In genomic region chr8:123696167-123696566, GRCm38 (mm10) we compare ENCODE assay signal across 17 mouse cellular contexts.
"Had no signal": no experiment of that assay in that cellular context is flagged by ENCODE, and none has a peak within 500 bp of the region (broad histone marks: within the 10 kb centered on the region; RNA-seq: fewer than 3 reads in every experiment).

No protein-coding gene starts in this region.

- H3K27me3 ChIP-seq: lung, embryonic 15.5 days; midbrain, embryonic 13.5 days; midbrain, embryonic 15.5 days; neural tube, embryonic 12.5 days had no signal

- H3K4me3 ChIP-seq: liver, embryonic 15.5 days; lung, embryonic 15.5 days; megakaryocyte, embryonic 14.5 days; midbrain, embryonic 13.5 days; midbrain, embryonic 15.5 days; neural tube, embryonic 12.5 days had no signal

- H3K36me3 ChIP-seq: liver, embryonic 15.5 days; lung, embryonic 15.5 days; midbrain, embryonic 13.5 days; midbrain, embryonic 15.5 days; neural tube, embryonic 12.5 days had no signal

- DNase-seq: liver, postnatal 0 days; lung, adult 2 months; lung, postnatal 14 days; lung, postnatal 36 days; right cerebral cortex, postnatal 14 days; thymus, adult 18-20 months; thymus, postnatal 14 days; thymus, postnatal 36 days had no signal

- H3K9ac ChIP-seq: liver, embryonic 15.5 days; liver, postnatal 0 days; lung, embryonic 15.5 days; midbrain, embryonic 13.5 days; midbrain, embryonic 15.5 days; neural tube, embryonic 12.5 days had no signal

- H3K4me2 ChIP-seq: liver, embryonic 15.5 days; lung, embryonic 15.5 days; midbrain, embryonic 11.5 days; midbrain, embryonic 13.5 days; midbrain, embryonic 15.5 days; neural tube, embryonic 12.5 days had no signal

- ATAC-seq: liver, postnatal 0 days; lung, postnatal 0 days; midbrain, embryonic 13.5 days; midbrain, embryonic 15.5 days had no signal

- H3K9me3 ChIP-seq: liver, embryonic 15.5 days; lung, embryonic 15.5 days; megakaryocyte, embryonic 14.5 days; midbrain, embryonic 13.5 days; midbrain, embryonic 15.5 days; neural tube, embryonic 12.5 days had no signal

- H3K4me1 ChIP-seq: liver, embryonic 15.5 days; megakaryocyte, embryonic 14.5 days; midbrain, embryonic 15.5 days; neural tube, embryonic 12.5 days had no signal

- H3K27ac ChIP-seq: liver, embryonic 15.5 days; lung, embryonic 15.5 days; macrophage; midbrain, embryonic 13.5 days; midbrain, embryonic 15.5 days; neural tube, embryonic 12.5 days had no signal
